Comparison of ENCODE assay signal across 8 mouse cellular contexts in the genomic region with DNA sequence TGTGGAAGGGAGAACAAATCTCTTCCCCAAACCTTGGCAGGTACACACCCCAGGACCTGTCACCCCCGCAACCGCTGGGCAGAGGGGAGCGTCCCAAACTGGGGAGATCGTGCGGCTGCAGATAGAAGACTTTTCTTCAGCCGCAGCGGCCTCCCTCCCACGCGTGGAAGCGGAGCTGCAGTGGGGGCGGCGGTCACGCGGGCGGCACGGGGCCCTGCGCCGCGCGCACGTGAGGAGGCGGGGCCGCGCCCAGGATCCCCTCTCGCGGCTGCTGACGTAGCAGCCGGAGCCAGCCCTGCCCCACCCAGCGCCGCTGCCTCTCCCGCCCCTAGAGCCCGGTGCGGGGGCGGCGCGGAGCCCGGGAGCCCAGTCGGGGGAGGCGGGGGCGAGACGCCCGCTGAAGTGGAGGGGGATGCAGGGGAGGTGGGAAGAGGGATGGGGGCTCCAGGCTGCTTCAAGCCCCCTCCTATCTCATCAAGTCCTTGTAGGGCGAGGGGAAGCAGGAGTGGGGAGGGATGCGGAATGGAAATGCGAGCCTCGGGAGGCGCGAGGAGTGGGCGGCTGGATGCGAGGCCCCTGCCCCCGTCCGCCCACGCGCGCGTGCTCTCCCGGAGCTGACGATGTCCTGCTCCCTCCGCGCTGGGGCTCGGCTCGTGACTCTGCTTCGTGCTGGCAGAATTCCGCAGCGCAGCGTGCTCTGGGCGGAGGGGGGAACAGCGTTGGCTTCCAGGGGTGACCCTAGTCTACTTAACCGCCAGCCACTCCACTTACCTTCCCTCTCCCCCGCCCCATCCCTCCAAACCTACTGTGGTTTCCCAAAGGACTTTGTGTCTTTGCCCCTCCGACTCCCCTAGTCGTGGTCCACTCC.
DNase-seq lines count a peak whose midpoint lies in the region; ATAC-seq and TF ChIP-seq lines count a peak whose summit lies in the region.

No protein-coding gene starts in this region.

- peaks cover 61% of the 10 kb centered on the region for H3K27me3 ChIP-seq in heart, embryonic 13.5 days (replicated peaks)
- no peaks in the 10 kb centered on the region for H3K27me3 ChIP-seq in kidney, postnatal 0 days (ENCODE audit: insufficient read depth, low read length)
- H3K27me3 ChIP-seq in liver, adult 2 months (ENCODE audit: control insufficient read depth, insufficient read depth, low read length), result peaks cover 6% of the 10 kb centered on the region
- no peaks in the 10 kb centered on the region for H3K27me3 ChIP-seq in myocyte (ENCODE audit: control insufficient read depth, insufficient read depth, insufficient read length)

- ATAC-seq in heart, embryonic 13.5 days (ENCODE audit: extremely low read depth, insufficient number of reproducible peaks, low FRiP score, low TSS enrichment), result peak; percentile 89
- peak; percentile 89 for ATAC-seq in kidney, postnatal 0 days (replicated peaks; ENCODE audit: low FRiP score, low read depth)

- H3K9me3 ChIP-seq in heart, embryonic 13.5 days, result no peaks in the 10 kb centered on the region
- no peaks in the 10 kb centered on the region for H3K9me3 ChIP-seq in kidney, postnatal 0 days (replicated peaks; ENCODE audit: low read length)

- H3K36me3 ChIP-seq in heart, embryonic 13.5 days, result no peaks in the 10 kb centered on the region
- no peaks in the 10 kb centered on the region for H3K36me3 ChIP-seq in kidney, postnatal 0 days (ENCODE audit: insufficient read depth, low read length)
- no peaks in the 10 kb centered on the region for H3K36me3 ChIP-seq in liver, adult 2 months (ENCODE audit: control insufficient read depth, insufficient read depth, low read length)
- no peaks in the 10 kb centered on the region for H3K36me3 ChIP-seq in myocyte (ENCODE audit: control insufficient read depth, insufficient read depth)

- under 1% methylated on average over 68 of the region's 72 CpGs for WGBS in heart, embryonic 13.5 days
- WGBS in kidney, postnatal 0 days, result under 1% methylated on average over 64 of the region's 72 CpGs
- 3% methylated on average over 72 of the region's 72 CpGs for WGBS in liver, adult 2 months

- no peak for TF ChIP-seq POLR2A in bone marrow macrophage, adult 2 months (IDR thresholded peaks at IDR 0.05; ENCODE audit: borderline replicate concordance, low read depth, low read length)
- peak; percentile 25; the same call in 1 of the 2 replicates for TF ChIP-seq POLR2A in embryonic fibroblast, embryonic 13.5 days (IDR thresholded peaks at IDR 0.05; ENCODE audit: low read depth, low read length)
- TF ChIP-seq POLR2A in liver, adult 2 months (IDR thresholded peaks at IDR 0.05; ENCODE audit: extremely low read depth, insufficient read depth, low read length), result no peak
- peak; percentile 32 for TF ChIP-seq POLR2A in myocyte (IDR thresholded peaks at IDR 0.05; ENCODE audit: insufficient read length, low read depth)

- H3K4me1 ChIP-seq in bone marrow macrophage, adult 2 months (ENCODE audit: control insufficient read depth, insufficient read depth, low read length), result peaks cover 9% of the 10 kb centered on the region
- 0 out of 2 replicates have a peak, but pooled peaks cover 7% of the 10 kb centered on the region for H3K4me1 ChIP-seq in embryonic fibroblast, embryonic 13.5 days (ENCODE audit: control insufficient read depth, insufficient read depth, low read length)
- H3K4me1 ChIP-seq in heart, embryonic 13.5 days, result peaks cover 8% of the 10 kb centered on the region
- peaks cover 8% of the 10 kb centered on the region for H3K4me1 ChIP-seq in kidney, postnatal 0 days (replicated peaks; ENCODE audit: insufficient read depth, low read length)
- no peaks in the 10 kb centered on the region for H3K4me1 ChIP-seq in liver, adult 2 months (ENCODE audit: control insufficient read depth, insufficient read depth, low read length)

- no peak overlapping the region for H3K27ac ChIP-seq in bone marrow macrophage, adult 2 months (ENCODE audit: insufficient read depth, low read depth, low read length)
- H3K27ac ChIP-seq in embryonic fibroblast, embryonic 13.5 days (ENCODE audit: insufficient read depth, low read length), result no peak overlapping the region
- peak overlapping the region; percentile 12; the same call in 1 of the 2 replicates for H3K27ac ChIP-seq in heart, embryonic 13.5 days (replicated peaks)
- H3K27ac ChIP-seq in kidney, postnatal 0 days, result no peak overlapping the region
- H3K27ac ChIP-seq in liver, adult 2 months (replicated peaks; ENCODE audit: insufficient read depth, low read depth, low read length), result no peak overlapping the region

- peak overlapping the region; percentile 85 for H3K9ac ChIP-seq in heart, embryonic 13.5 days
- peak overlapping the region; percentile 59 for H3K9ac ChIP-seq in kidney, postnatal 0 days (ENCODE audit: low read depth, low read length)
- peak overlapping the region; percentile 73 for H3K9ac ChIP-seq in liver, adult 2 months (ENCODE audit: low read depth, low read length)

- DNase-seq in 3134 (ENCODE audit: extremely low read depth, insufficient read length, low spot score), result peak; percentile 34
- DNase-seq in kidney, postnatal 0 days (ENCODE audit: low spot score), result peak; percentile 72
- DNase-seq in liver, adult 2 months (ENCODE audit: extremely low read depth, low read depth, low spot score), result no peak
- peak; percentile 16 to 68 for DNase-seq in spleen, postnatal 4 days (ENCODE audit: low spot score in 2 of 2)

- TF ChIP-seq CTCF in bone marrow macrophage, adult 2 months (IDR thresholded peaks at IDR 0.05; ENCODE audit: low read depth, low read length), result no peak
- no peak for TF ChIP-seq CTCF in embryonic fibroblast, embryonic 13.5 days (IDR thresholded peaks at IDR 0.05; ENCODE audit: borderline replicate concordance, insufficient read depth, low read length)
- no peak for TF ChIP-seq CTCF in kidney, postnatal 0 days (IDR thresholded peaks at IDR 0.05; ENCODE audit: low read depth)
- TF ChIP-seq CTCF in liver, adult 2 months (IDR thresholded peaks at IDR 0.05; ENCODE audit: low read depth, low read length), result no peak

- no peaks in the 10 kb centered on the region for H3K79me2 ChIP-seq in liver, adult 2 months (ENCODE audit: control insufficient read depth, insufficient read depth, low read length)
- no peaks in the 10 kb centered on the region for H3K79me2 ChIP-seq in myocyte (ENCODE audit: control insufficient read depth, insufficient read depth)

- H3ac ChIP-seq in myocyte (ENCODE audit: control insufficient read depth, insufficient read length), result peak overlapping the region; percentile 20

- peak overlapping the region; percentile 62 for H3K4me3 ChIP-seq in bone marrow macrophage, adult 2 months (ENCODE audit: insufficient read depth, low read length)
- peak overlapping the region; percentile 46 for H3K4me3 ChIP-seq in embryonic fibroblast, embryonic 13.5 days (ENCODE audit: insufficient read depth, low read length)
- peak overlapping the region; percentile 65 for H3K4me3 ChIP-seq in heart, embryonic 13.5 days
- H3K4me3 ChIP-seq in kidney, postnatal 0 days (replicated peaks; ENCODE audit: low read depth, low read length), result peak overlapping the region; percentile 52
- H3K4me3 ChIP-seq in liver, adult 2 months (ENCODE audit: insufficient read depth, low read depth, low read length), result peak overlapping the region; percentile 64
- H3K4me3 ChIP-seq in myocyte, result peak overlapping the region; percentile 26

- peak overlapping the region; percentile 96 for H3K4me2 ChIP-seq in heart, embryonic 13.5 days
- H3K4me2 ChIP-seq in kidney, postnatal 0 days (ENCODE audit: low read length), result peak overlapping the region; percentile 99
- peak overlapping the region; percentile 88 for H3K4me2 ChIP-seq in myocyte (ENCODE audit: low read depth)

TF ChIP-seq in myocyte, 11 proteins besides CTCF, POLR2A, EP300 and RAD21:
- TF ChIP-seq POLR2AphosphoS2 (IDR thresholded peaks at IDR 0.05; ENCODE audit: insufficient read length, low read depth), result no peak
- no peak for TF ChIP-seq TCF12 (IDR thresholded peaks at IDR 0.05; ENCODE audit: insufficient read depth, poor library complexity, severe bottlenecking)
- no peak for TF ChIP-seq TCF3 (IDR thresholded peaks at IDR 0.05; ENCODE audit: insufficient read length, low read depth)
- TF ChIP-seq MYOD1 (IDR thresholded peaks at IDR 0.05; ENCODE audit: control insufficient read depth in 1 of 3, insufficient read length in 2 of 3, low read depth in 2 of 3), result no peak
- TF ChIP-seq USF1 (IDR thresholded peaks at IDR 0.05; ENCODE audit: low read depth), result no peak
- TF ChIP-seq MYOG (IDR thresholded peaks at IDR 0.05; ENCODE audit: control insufficient read depth in 1 of 3, insufficient read depth in 1 of 3, insufficient read length in 2 of 3, low read depth in 2 of 3), result no peak
- no peak for TF ChIP-seq E2F4 (IDR thresholded peaks at IDR 0.05; ENCODE audit: insufficient read depth)
- TF ChIP-seq MAX (IDR thresholded peaks at IDR 0.05; ENCODE audit: low read depth), result no peak
- TF ChIP-seq SRF (IDR thresholded peaks at IDR 0.05; ENCODE audit: control insufficient read depth, insufficient read length, low read depth), result no peak
- TF ChIP-seq CEBPB (IDR thresholded peaks at IDR 0.05; ENCODE audit: insufficient read depth, poor library complexity, severe bottlenecking), result no peak
- TF ChIP-seq REST (IDR thresholded peaks at IDR 0.05; ENCODE audit: insufficient read depth, insufficient read length), result no peak

Comparison
In these comparisons a context has a peak if more than half of its experiments do, and no peak if none do; other contexts are left out.
1. POLR2A ChIP-seq: peak in embryonic fibroblast, embryonic 13.5 days (single experiment) and myocyte (single experiment); none in bone marrow macrophage, adult 2 months (single experiment) and liver, adult 2 months (single experiment).
2. Peak in every context shown above with its lines, with median percentiles within 50 percentile points of each other: H3K4me3 ChIP-seq, H3K4me2 ChIP-seq and H3K9ac ChIP-seq.